Mouse (Mus musculus) 3T3-L1 (cell line): ENCODE results near the gene Coasy.

Experiments used
- DNase-seq: peaks from one replicate; pipeline ENCODE4 v3.0.0-alpha.2; 2015; ENCODE audit warnings: low read depth, low spot score

The Coasy gene

DNA sequence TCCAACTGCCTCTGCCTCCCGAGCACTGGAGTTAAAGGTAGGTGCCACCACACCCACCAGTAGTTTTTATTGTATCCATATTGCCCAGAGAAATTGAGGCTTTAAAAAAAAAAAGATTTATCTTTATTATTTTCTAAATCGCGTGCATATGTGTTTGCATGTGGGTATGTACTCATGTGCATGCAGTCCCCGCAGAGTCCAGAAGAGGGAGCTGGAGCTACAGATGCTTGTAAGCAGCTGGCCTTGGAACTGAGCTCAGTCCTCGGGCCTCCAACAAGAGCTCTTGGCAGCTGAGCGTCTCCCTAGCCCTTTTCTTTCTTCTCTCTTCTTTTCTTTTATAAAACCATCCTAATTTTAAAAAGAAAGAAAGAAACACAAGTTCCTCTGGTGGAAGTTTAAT, 49.3 kb downstream of the Coasy start:
- peak; percentile 55 for DNase-seq

DNA sequence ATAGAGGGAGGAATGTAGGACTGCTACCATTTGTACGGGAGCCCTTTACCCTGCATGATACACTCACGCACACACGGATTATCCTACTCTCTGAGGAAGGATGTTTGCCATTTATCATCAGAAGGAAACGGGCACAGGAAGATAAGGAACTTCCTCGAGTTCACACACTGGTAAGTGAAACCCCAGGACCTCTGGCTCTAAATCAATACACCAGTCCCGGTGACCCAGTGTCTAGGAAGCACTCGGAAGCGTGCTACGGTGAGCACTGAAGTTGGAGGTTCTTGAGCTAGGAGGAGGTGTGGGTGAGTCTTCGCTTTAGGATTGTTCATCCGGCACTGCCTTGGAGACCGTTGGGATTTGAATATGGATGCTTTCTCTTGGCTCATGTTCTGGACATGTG, 50.7 kb downstream of the Coasy start:
- DNase-seq: no peak

DNA sequence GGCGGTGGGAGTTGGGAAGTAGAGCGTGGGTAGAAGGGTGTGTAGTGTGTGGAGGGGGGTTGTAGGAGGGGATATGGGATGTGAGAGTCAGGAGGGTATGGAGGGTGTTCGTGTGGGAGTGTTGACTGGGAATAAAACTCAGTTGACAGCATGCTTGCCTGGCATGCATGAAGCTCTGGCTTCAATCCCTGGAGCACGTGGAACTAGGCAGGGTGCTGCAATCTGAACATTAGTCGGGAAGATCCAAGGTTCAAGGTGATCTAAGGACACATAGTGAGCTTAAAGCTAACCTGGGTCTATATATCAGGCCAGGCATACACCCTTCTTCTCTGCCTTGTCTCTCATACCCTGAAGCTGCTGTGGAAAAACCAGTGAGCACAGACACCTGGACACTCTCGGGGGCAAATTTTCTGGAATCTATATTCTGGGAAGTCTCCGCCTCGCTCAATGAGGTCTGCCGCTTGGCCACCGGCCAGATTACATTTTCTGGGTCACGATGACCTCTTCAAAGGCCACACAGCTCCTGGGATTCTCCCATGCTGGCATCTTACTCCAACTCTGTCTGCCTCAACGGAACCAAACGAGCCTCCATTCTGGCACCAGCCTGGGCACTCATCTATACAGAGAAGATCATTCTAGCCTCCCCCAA, 52.0 kb downstream of the Coasy start:
- DNase-seq: no peak
